ENCODE assay signal across 8 mouse cellular contexts in genomic region chr15:81871604-81872261, GRCm38 (mm10). TPM values are rescaled to one million over a fixed set of nuclear protein-coding genes. Genes with fewer than 3 reads are reported as not detected.
DNase-seq lines count a peak whose midpoint lies in the region; ATAC-seq and TF ChIP-seq lines count a peak whose summit lies in the region.

TSS of gene Phf5a (minus strand) at chr15:81871911.

- under 1% methylated on average over 30 of the region's 30 CpGs for WGBS in hindbrain, embryonic 15.5 days

- DNase-seq in R1 (ENCODE audit: low read depth, low spot score): peak; percentile 98
- DNase-seq in cerebellum, postnatal 36 days: peak; percentile 80 to 85
- peak; percentile 83 to 87 for DNase-seq in frontal cortex, postnatal 36 days (ENCODE audit: low spot score in 2 of 2)
- peak; percentile 81 to 85 for DNase-seq in left cerebral cortex, adult 2 months (ENCODE audit: extremely low spot score in 1 of 2, low spot score in 2 of 2)
- peak; percentile 92 to 94 for DNase-seq in right cerebral cortex, postnatal 10 days (ENCODE audit: low spot score in 2 of 2)
- peak; percentile 83 for DNase-seq in urinary bladder, postnatal 25 days (ENCODE audit: low spot score)

- H3K27me3 ChIP-seq in hindbrain, embryonic 15.5 days: no peaks in the 10 kb centered on the region
- H3K27me3 ChIP-seq in megakaryocyte, embryonic 14.5 days (replicated peaks): no peaks in the 10 kb centered on the region

- H3K27ac ChIP-seq in hindbrain, embryonic 15.5 days (replicated peaks): peak within 1 kb of the TSS; percentile 98
- peak within 1 kb of the TSS; percentile 100 for H3K27ac ChIP-seq in left cerebral cortex, adult 2 months

- peak within 1 kb of the TSS; percentile 73 for H3K4me2 ChIP-seq in hindbrain, embryonic 15.5 days

- H3K4me3 ChIP-seq in hindbrain, embryonic 15.5 days: peak within 1 kb of the TSS; percentile 87
- peak within 1 kb of the TSS; percentile 83 for H3K4me3 ChIP-seq in left cerebral cortex, adult 2 months
- peak within 1 kb of the TSS; percentile 100 for H3K4me3 ChIP-seq in megakaryocyte, embryonic 14.5 days (replicated peaks)

- intact Hi-C loops in left cerebral cortex, adult 2 months (cut with DNase I): loop anchor here (2.0 kb wide), 1 partner anchor 13 kb away; the partner anchor contains the start of gene Tob2

- H3K4me1 ChIP-seq in hindbrain, embryonic 15.5 days (replicated peaks): peaks cover 39% of the 10 kb centered on the region
- peaks cover 55% of the 10 kb centered on the region for H3K4me1 ChIP-seq in megakaryocyte, embryonic 14.5 days

- H3K9me3 ChIP-seq in hindbrain, embryonic 15.5 days: no peaks in the 10 kb centered on the region
- H3K9me3 ChIP-seq in megakaryocyte, embryonic 14.5 days: no peaks in the 10 kb centered on the region

- TF ChIP-seq CTCF in left cerebral cortex, adult 2 months (IDR thresholded peaks at IDR 0.05): no peak

- peak within 1 kb of the TSS; percentile 88 for H3K9ac ChIP-seq in hindbrain, embryonic 15.5 days

- peak; percentile 87 for ATAC-seq in hindbrain, embryonic 15.5 days (ENCODE audit: low FRiP score, low read depth)

- H3K36me3 ChIP-seq in hindbrain, embryonic 15.5 days: peaks cover 39% of the 10 kb centered on the region
- peaks cover 40% of the 10 kb centered on the region for H3K36me3 ChIP-seq in megakaryocyte, embryonic 14.5 days (replicated peaks; ENCODE audit: low read length)

RNA-seq across cellular contexts. Expression of gene Phf5a, which starts in this region (rescaled TPM):
- polyA plus RNA-seq in hindbrain, embryonic 15.5 days (2015; fragmentation: Nextera tagmentation; extraction: Ambion mirVana): 119 and 123 TPM in 2 replicates
- 10 to 100 TPM; 31.1 to 32.8 TPM for total RNA-seq in left cerebral cortex, adult 2 months (2021)
- 4.8 and 12.6 TPM in 2 replicates for polyA plus RNA-seq in megakaryocyte, embryonic 14.5 days (2012; ENCODE audit: insufficient read depth, low replicate concordance)

Comparison
In these comparisons a context has a peak if more than half of its experiments do, and no peak if none do; other contexts are left out.
1. Peak in every context shown above with its lines: DNase-seq, ATAC-seq, H3K4me3 ChIP-seq and H3K27ac ChIP-seq.